Mouse (Mus musculus) lung, postnatal 0 days (tissue): ENCODE results near the gene Rims1.

Source experiments
- CTCF ChIP-seq: IDR thresholded peaks from 2 replicates; pipeline ENCODE4 v1.5.1; 2016; ENCODE audit warnings: antibody characterized with exemption, mild to moderate bottlenecking
- EP300 ChIP-seq: IDR thresholded peaks from 2 replicates; pipeline ENCODE4 v1.6.1; 2016; ENCODE audit warnings: antibody characterized with exemption, mild to moderate bottlenecking, control low read depth

DNA sequence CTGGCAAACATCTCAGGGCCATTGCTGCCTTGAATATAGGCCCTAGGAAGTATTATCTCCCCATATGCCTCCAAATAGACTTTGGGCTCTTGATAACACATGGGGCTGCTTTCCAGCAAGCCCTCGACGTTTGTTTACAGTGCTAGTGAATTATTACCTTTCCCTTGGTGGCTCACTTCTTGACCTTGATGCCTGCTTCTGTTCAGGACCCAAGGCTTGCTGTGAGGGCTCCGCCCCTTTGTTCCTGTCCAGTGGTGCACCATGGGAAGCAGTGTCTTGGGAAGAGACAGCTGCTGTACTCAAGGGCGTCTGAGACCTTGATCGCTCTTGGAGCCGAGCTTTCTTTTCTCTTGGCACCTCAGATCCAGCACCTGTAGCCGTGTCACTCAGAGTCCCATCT is 267.7 kb downstream of the Rims1 start:
- TF ChIP-seq CTCF (no peak), EP300 (no peak)
